In the genomic region with DNA sequence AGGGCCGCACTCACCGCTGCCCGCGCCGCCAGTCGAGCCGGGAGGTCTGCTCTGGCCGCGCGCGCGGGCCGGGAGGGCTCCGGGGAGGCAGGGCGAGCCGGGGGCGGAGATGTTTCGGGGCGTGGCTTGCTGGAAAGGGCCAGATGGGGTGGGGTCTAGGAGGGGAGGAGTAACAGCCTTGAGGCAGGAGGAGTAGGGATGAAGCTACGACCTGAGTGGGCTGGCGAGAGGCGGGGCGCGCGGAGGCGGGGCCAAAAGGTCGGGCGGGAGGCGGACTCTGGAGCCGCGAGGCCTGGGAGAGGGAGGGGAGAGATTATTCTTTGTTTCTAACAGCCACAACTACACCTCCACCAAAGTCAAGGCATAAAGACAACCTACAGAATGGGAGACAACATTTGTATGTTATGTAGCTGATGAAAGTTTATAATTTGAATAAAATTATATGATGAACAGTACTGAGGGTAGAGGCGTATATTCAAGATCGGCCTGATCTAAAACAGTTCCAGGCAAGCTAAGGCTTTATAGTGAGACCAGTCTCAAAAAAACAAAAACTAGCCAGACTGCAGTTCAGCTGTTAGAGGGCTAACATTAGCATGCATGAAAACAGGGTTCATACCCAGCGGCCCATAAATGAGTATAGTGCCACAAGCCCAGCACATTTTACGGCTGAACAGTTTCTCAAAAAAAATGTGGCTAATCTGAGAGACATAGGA, we compare ENCODE assay signal across 8 mouse cellular contexts.
A peak's percentile ranks its signal among the peaks of the same experiment; 100 is the strongest.
DNase-seq lines count a peak whose midpoint lies in the region; ATAC-seq and TF ChIP-seq lines count a peak whose summit lies in the region.

No protein-coding gene starts in this region.

- peaks cover 48% of the 10 kb centered on the region for H3K79me2 ChIP-seq in C2C12 (ENCODE audit: control insufficient read depth, insufficient read depth)
- H3K79me2 ChIP-seq in liver, adult 2 months (ENCODE audit: control insufficient read depth, insufficient read depth, low read length) = peaks cover 13% of the 10 kb centered on the region; the same call in 1 of the 2 replicates

- WGBS in heart, embryonic 10.5 days = 10% methylated on average over 33 of the region's 35 CpGs
- 7% methylated on average over 35 of the region's 35 CpGs for WGBS in kidney, embryonic 14.5 days
- WGBS in liver, adult 2 months = 11% methylated on average over 35 of the region's 35 CpGs

- peak overlapping the region; percentile 70 for H3K4me2 ChIP-seq in kidney, embryonic 14.5 days (replicated peaks; ENCODE audit: low read depth, low read length)

- peak; percentile 93 for DNase-seq in brain, adult 2 months (ENCODE audit: low read depth, low spot score)
- peak; percentile 98 for DNase-seq in heart, embryonic 10.5 days (ENCODE audit: low spot score)
- DNase-seq in liver, adult 2 months (ENCODE audit: extremely low read depth, low read depth, low spot score) = peak; percentile 90
- peak; percentile 92 to 93 for DNase-seq in spleen, postnatal 36 days (ENCODE audit: low spot score in 2 of 2)

- H3K4me3 ChIP-seq in C2C12 (ENCODE audit: insufficient read depth, poor library complexity, severe bottlenecking) = peak overlapping the region; percentile 95
- peak overlapping the region; percentile 99 for H3K4me3 ChIP-seq in embryonic fibroblast, embryonic 13.5 days (ENCODE audit: insufficient read depth, low read length)
- H3K4me3 ChIP-seq in heart, embryonic 10.5 days = peak overlapping the region; percentile 76
- H3K4me3 ChIP-seq in kidney, embryonic 14.5 days (ENCODE audit: low read length) = peak overlapping the region; percentile 87
- H3K4me3 ChIP-seq in liver, adult 2 months (ENCODE audit: insufficient read depth, low read depth, low read length) = peak overlapping the region; percentile 82

- no peaks in the 10 kb centered on the region for H3K27me3 ChIP-seq in C2C12 (ENCODE audit: control insufficient read depth, insufficient read depth, insufficient read length)
- no peaks in the 10 kb centered on the region for H3K27me3 ChIP-seq in heart, embryonic 10.5 days (ENCODE audit: insufficient read depth, poor library complexity, severe bottlenecking)
- H3K27me3 ChIP-seq in kidney, embryonic 14.5 days (ENCODE audit: control insufficient read depth, insufficient read depth, low read length) = no peaks in the 10 kb centered on the region
- H3K27me3 ChIP-seq in liver, adult 2 months (ENCODE audit: control insufficient read depth, insufficient read depth, low read length) = no peaks in the 10 kb centered on the region

- TF ChIP-seq POLR2A in embryonic fibroblast, embryonic 13.5 days (IDR thresholded peaks at IDR 0.05; ENCODE audit: low read depth, low read length) = peak; percentile 81
- peak; percentile 97 for TF ChIP-seq POLR2A in liver, adult 2 months (IDR thresholded peaks at IDR 0.05; ENCODE audit: extremely low read depth, insufficient read depth, low read length)

- peak; percentile 95 for ATAC-seq in kidney, embryonic 14.5 days (ENCODE audit: low FRiP score, low TSS enrichment)
- ATAC-seq in monocyte, adult 5-6 weeks (replicated peaks; ENCODE audit: insufficient number of reproducible peaks, low FRiP score, low TSS enrichment, poor library complexity, severe bottlenecking) = peak; percentile 88

- H3K36me3 ChIP-seq in C2C12 (ENCODE audit: control insufficient read depth, insufficient read depth) = peaks cover 9% of the 10 kb centered on the region
- H3K36me3 ChIP-seq in heart, embryonic 10.5 days = peaks cover 18% of the 10 kb centered on the region
- H3K36me3 ChIP-seq in kidney, embryonic 14.5 days (ENCODE audit: control insufficient read depth, insufficient read depth, low read length) = peaks cover 6% of the 10 kb centered on the region; the same call in 1 of the 2 replicates
- H3K36me3 ChIP-seq in liver, adult 2 months (ENCODE audit: control insufficient read depth, insufficient read depth, low read length) = no peaks in the 10 kb centered on the region

- peak overlapping the region; percentile 89; the same call in 1 of the 2 replicates for H3K27ac ChIP-seq in embryonic fibroblast, embryonic 13.5 days (ENCODE audit: insufficient read depth, low read length)
- H3K27ac ChIP-seq in heart, embryonic 10.5 days = peak overlapping the region; percentile 91
- H3K27ac ChIP-seq in kidney, embryonic 14.5 days (ENCODE audit: low read depth, low read length) = peak overlapping the region; percentile 86
- H3K27ac ChIP-seq in liver, adult 2 months (replicated peaks; ENCODE audit: insufficient read depth, low read depth, low read length) = peak overlapping the region; percentile 96

- no peak for TF ChIP-seq CTCF in C2C12 (IDR thresholded peaks at IDR 0.05; ENCODE audit: control insufficient read depth, insufficient read depth, insufficient read length)
- TF ChIP-seq CTCF in embryonic fibroblast, embryonic 13.5 days (IDR thresholded peaks at IDR 0.05; ENCODE audit: borderline replicate concordance, insufficient read depth, low read length) = no peak
- no peak for TF ChIP-seq CTCF in liver, adult 2 months (IDR thresholded peaks at IDR 0.05; ENCODE audit: low read depth, low read length)

- no peaks in the 10 kb centered on the region for H3K9me3 ChIP-seq in heart, embryonic 10.5 days
- peaks cover 6% of the 10 kb centered on the region; the same call in 1 of the 2 replicates for H3K9me3 ChIP-seq in kidney, embryonic 14.5 days (ENCODE audit: control insufficient read depth, low read length)

- H3K4me1 ChIP-seq in embryonic fibroblast, embryonic 13.5 days (ENCODE audit: control insufficient read depth, insufficient read depth, low read length) = peaks cover 2% of the 10 kb centered on the region; the same call in 1 of the 2 replicates
- peaks cover 10% of the 10 kb centered on the region; the same call in 1 of the 2 replicates for H3K4me1 ChIP-seq in heart, embryonic 10.5 days
- peaks cover 12% of the 10 kb centered on the region for H3K4me1 ChIP-seq in kidney, embryonic 14.5 days (ENCODE audit: control insufficient read depth, insufficient read depth, low read length)
- peaks cover 27% of the 10 kb centered on the region for H3K4me1 ChIP-seq in liver, adult 2 months (ENCODE audit: control insufficient read depth, insufficient read depth, low read length)

- H3K9ac ChIP-seq in kidney, embryonic 14.5 days (ENCODE audit: low read depth, low read length) = peak overlapping the region; percentile 89
- peak overlapping the region; percentile 96 for H3K9ac ChIP-seq in liver, adult 2 months (ENCODE audit: low read depth, low read length)

- peak overlapping the region; percentile 96 for H3ac ChIP-seq in C2C12 (ENCODE audit: control insufficient read depth, insufficient read length, low read depth)

- peaks cover 44% of the 10 kb centered on the region for H3K79me3 ChIP-seq in C2C12 (ENCODE audit: low read depth)

TF ChIP-seq in C2C12, 6 proteins besides CTCF, POLR2A, EP300 and RAD21:
- no peak for TF ChIP-seq MYOG (IDR thresholded peaks at IDR 0.05; ENCODE audit: control insufficient read depth, extremely low read depth, insufficient read length)
- peak; percentile 13 for TF ChIP-seq MAX (IDR thresholded peaks at IDR 0.05)

Comparison
In these comparisons a context has a peak if more than half of its experiments do, and no peak if none do; other contexts are left out.
1. Peak in every context shown above with its lines: DNase-seq, ATAC-seq, H3K4me3 ChIP-seq and H3K27ac ChIP-seq.